Mouse (Mus musculus) gastrocnemius, adult 8-10 months (tissue): ENCODE measurements around the gene Ets1. TPM values are rescaled to one million over a fixed set of nuclear protein-coding genes. Genes with fewer than 3 reads are reported as not detected.
A peak's percentile ranks its signal among the peaks of the same experiment; 100 is the strongest.

Experiments
- DNase-seq, 2 experiments: peaks; one replicate each; pipeline ENCODE4 v3.0.0; 2022; ENCODE audit warnings: low spot score in 2 of 2
- total RNA-seq, 4 experiments: library from RNA; stranded (reverse); gene quantifications; 2 replicates each; pipeline ENCODE4 v1.2.4; 2022

Ets1 gene
- total RNA-seq, 4 experiments from 2014 or later: 7.8 to 12.6 (median 9.5) TPM

DNA sequence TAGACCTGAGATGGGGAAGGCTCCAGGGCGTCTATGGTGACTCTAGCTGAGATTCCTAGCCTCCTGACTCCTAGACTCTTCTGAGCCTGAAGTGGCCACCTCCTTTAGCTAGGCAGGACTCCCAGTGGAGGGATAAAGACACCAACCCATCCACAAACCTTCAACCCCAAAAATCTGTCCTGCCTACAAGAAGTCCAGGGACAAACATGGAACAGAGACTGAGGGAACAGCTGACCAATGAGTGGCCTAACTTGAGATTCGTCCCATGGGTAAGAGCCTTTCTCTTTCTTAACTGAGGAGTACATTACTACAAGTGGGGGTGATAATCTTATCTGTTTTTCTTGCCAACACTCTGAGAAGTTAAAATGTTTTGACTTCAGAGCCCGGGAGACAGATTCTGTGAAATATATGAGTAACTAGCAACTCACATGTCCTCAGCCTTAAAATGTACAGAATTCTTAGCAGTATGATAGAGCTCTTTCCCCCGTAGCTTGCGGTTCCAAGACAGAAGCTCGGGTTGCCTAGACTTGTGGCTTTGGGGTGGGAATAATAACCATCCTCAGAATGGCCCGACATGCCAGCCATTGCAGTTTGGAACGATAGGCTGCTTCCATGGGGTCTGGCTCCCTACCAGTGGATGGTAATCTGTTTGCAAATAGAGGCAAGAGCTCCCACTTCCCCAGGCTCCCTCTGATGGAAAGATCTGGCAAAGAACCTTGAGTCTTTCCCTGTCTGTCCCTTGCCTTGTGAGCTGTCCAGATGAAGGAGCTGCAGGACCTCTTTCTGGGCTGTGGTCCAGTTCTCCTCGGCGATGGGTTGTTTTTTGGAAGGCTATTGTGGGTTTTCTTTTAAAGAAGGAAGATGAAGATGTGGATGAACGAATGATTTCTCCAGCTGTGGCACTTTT is 30.8 kb downstream of the Ets1 start:
- peak in 1 of 2 experiments; percentile 51 for DNase-seq

GRCm38 (mm10) chr9:32667518-32667908 is 31.5 kb downstream of the Ets1 start:
- DNase-seq: no peak

- DNase-seq: no peak
These were observed 32.2 kb downstream of the Ets1 start for GRCm38 (mm10) chr9:32668075-32668673.

GRCm38 (mm10) chr9:32669397-32669796 is 33.4 kb downstream of the Ets1 start:
- DNase-seq: no peak

DNA sequence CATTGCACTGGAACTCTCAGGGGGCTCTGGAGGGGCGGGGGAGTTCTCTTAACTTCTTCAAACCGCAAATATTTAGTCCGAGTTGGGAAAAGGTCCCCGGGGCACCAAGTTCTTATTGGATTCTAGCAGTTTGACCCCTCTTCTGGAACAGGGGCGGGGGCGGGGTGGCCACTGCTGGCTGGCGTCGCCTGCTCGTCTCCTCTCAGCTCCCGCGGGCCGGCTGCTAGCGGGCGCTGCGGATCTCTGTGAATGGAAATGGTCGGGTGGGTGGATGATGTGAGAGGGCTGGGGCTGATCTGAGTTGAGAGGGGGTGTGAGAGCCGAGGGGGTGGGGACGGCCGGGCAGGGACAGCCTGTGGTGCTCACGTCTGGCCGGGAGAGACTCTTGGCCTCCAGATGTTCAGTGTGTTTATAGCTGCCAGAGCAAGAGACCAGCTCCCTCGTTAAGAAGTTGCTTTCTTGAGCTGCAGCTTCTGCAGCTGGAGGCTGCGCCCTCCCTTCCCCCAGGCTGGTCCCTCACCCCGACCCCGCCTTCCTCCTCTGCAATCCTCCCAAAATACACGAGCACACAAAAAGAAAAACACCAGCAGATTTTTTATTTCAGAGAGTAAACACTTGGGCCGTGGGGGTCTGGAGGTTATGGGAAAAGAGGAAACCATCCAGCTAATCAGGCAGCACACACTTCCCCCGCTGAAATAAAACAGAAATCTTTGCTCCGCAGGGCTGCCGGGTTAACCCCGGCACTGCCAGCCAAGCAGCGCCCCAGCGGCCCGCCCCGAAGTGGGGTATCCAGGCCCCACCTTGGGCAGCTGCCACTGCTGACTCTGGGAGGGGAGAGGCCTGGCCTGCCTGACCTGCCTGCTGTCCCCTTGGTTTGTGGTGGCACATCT is 36.2 kb downstream of the Ets1 start:
- DNase-seq: peak; percentile 58 to 67

DNA sequence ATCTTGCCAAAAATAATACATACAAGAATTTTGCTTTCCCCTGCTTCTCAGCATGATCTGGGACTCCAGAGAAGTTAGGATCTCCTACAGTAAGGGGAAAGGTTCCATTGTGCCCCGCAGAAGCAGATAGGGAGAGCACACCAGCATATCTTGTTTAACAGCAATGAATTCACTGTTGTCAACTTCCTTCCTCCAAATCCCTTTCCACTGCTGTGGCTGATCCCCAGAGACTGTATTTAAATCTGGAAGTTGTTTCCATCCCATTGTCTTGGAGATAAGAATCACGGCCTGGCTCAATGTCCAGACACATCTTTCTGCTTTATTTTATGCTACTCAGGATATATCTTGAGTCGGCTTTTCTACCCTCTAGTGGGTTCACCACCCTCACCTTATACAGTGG is 37.9 kb downstream of the Ets1 start:
- no peak for DNase-seq

GRCm38 (mm10) chr9:32675671-32676409 is 39.8 kb downstream of the Ets1 start:
- no peak for DNase-seq

GRCm38 (mm10) chr9:32676480-32676879 is 40.5 kb downstream of the Ets1 start:
- no peak for DNase-seq

GRCm38 (mm10) chr9:32677646-32678045 is 41.6 kb downstream of the Ets1 start:
- DNase-seq: no peak

GRCm38 (mm10) chr9:32678120-32678757 is 42.2 kb downstream of the Ets1 start:
- no peak for DNase-seq

DNA sequence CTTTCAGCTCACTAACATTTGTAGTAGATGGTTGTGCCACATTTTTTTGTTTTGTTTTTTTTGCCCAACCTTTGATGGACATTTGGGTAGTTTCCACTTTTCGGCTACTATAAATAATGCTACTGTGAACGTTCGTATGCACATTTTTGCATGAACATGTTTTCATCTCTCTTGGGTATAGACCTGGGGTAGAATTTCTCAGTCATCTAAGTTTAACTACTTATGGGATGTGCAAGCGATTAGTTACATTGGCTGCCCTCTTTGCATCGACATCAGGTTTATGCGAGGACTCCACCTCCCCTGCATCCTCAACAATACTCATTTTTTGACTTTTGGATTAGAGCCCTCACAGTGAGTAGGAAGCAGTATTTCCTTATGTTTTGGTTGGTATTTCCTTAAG is 43.5 kb downstream of the Ets1 start:
- DNase-seq: no peak

- DNase-seq: no peak
These were observed 44.2 kb downstream of the Ets1 start for GRCm38 (mm10) chr9:32680201-32680600.

DNA sequence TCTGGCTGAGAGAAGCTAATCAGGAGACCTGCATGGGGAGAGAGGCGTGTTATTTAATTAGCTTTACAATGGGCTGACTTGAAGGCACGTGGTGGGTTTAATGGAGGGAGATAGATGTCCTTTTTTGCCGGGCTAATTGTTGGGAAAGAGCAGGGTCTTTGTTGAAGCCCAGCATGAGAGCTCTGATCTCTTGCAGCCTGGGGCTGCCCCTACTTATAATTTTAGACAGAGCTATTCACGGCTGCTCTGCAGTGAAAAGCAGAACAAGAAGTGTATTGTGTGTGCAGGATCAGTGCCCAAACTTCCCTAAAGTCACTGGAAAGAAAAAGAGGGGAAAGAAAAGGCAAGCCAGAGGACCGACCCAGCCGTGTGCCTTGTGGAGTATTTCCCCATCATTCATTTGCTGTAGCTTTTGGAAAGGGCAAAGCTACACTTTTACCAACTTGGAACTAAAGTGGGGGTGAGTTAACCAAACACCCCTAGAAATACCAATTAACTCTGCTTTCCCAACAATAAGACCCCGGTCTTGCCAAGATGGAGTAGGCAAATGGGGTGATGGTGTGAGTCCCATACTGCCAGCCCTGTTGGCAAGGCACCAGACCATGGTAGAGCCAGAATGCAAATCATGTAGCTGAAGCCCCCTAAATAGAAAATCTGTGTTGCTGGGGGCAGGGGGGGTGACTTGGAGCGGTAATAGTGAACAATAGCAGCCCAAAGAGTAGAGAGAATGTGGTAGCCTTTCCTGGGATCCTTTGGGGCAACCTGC is 50.0 kb downstream of the Ets1 start:
- no peak for DNase-seq

DNA sequence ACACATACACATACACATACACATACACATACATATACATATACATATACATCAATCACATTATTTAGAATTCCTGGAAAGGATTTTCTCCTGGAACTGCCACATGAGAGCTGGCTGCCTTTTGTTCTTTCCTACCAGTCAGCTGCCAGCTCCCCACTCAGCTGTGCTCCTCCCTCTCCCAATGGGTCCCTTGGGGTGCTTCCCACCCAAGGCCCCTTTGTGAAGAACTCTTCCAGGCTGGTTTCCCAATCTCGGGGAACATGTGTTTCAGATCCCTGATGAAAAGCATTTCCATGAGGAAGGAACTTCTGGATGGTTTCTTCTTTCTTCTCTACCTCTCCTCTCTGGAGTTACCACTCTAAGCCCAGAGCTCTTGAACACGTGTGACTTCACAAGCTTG is 52.3 kb downstream of the Ets1 start:
- DNase-seq: no peak

- DNase-seq: no peak
These were observed 55.3 kb downstream of the Ets1 start for GRCm38 (mm10) chr9:32691151-32691925.

GRCm38 (mm10) chr9:32692944-32693343 is 56.9 kb downstream of the Ets1 start:
- no peak for DNase-seq

- DNase-seq: no peak
These were observed 57.4 kb downstream of the Ets1 start for GRCm38 (mm10) chr9:32693411-32693810.

DNA sequence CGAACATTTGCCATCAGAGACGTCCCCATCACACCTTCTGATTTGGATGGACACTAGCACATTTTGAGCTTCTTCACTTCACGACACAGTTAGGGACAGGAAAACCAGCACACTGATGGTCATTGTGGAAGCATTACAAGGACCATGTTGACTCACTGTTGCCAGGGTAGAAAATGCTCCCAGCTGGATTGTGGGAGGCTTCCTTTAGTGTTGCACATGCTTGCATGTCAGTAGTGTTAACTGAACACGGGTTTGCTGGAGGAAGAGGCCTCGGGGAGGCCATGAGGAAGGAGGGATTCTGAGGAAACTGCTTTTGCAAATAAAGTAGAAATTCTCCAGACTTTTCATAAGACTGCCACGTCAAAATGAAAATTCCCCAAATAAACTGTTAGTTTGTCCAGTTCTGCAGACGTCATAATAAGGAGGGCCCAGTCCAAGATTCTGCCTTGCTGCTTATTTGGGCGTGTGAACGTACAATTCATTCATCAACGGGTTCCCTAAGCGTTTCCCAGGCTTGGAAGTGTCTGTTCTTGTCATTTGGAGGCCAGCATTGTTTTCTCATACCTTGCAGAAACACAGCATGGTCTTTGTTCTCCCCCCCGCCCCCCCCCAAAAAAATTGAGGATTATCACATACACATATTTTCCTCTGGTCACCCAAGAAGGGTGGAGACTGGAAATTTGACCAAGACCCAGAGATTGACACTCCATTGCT is 58.2 kb downstream of the Ets1 start:
- DNase-seq: no peak
